Mouse (Mus musculus) cerebellum, postnatal 36 days (tissue): ENCODE results near the gene Arid5a.

ENCODE experiments used
- DNase-seq, 2 experiments: peaks; one replicate each; pipeline ENCODE4 v3.0.0; 2021 to 2022; ENCODE audit warnings: mixed read lengths in 2 of 2

The Arid5a gene

GRCm38 (mm10) chr1:36326815-36327214 lies 19.3 kb downstream of the Arid5a start:
- DNase-seq, result no peak

DNA sequence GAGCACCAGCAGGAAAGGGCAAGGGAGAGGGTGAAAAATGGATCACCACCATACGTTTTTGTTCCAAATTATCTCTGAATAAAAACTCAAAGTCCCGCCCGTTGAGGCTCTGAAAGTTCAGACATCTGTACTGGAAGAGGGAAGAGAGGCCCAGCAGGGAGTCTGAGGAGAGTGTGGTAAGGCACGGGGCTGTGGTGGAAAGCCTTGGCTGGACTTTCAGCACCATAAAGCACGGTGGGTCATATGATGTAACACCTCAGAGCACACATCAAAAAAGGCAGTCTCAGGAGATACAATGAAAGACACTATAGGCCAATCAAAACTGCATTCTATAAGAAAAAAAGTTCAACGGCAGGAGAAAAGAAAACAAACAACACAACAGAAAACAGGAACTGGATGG lies 24.2 kb downstream of the Arid5a start:
- DNase-seq, result no peak

DNA sequence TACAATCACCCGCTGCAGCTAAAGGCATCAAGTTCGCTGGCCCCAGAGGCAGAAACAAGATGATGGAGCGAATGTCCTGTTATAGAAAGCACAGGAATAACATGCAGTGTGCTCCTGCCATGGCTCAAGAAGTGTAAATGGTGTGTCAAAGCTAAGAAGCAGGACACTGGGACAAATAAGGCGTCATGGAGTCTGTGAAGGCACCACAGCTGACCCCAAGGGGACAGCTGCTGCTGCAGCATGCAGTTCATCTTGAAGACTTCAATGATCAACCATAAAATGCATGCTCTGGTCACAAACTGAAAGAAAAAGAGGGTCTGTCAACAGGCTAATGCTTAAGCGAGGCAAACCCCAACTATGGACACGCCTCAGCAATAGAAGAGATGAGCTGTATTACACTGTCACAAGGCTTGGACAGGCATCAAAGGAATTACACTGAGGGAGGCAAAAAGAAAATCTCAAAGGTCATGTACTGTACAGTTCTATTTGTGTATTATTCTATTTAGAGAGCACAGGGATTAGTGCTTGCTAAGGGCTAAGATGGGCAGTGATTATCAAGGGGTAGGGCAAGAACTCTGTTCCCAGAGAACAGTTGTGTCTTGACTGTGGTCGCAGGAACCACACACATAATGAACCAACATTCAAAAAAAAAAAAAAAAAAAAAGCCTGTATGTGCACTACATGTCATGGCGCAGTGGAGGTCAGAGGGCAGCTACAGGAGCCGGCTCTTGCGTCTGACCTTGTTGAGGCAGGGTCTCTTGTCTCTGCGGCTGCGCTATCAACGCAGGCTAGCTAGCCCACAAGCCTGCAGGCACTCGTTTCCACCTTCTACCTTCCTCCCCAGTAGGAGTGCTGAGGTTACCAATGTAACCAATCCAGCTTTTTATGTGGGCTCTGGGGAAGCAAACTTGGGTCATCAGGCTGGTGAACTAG lies 25.7 kb downstream of the Arid5a start:
- no peak for DNase-seq

- DNase-seq, result no peak
Observed at GRCm38 (mm10) chr1:36342547-36342946, 35.0 kb downstream of the Arid5a start.

GRCm38 (mm10) chr1:36352351-36352750 lies 44.8 kb downstream of the Arid5a start:
- no peak for DNase-seq

DNA sequence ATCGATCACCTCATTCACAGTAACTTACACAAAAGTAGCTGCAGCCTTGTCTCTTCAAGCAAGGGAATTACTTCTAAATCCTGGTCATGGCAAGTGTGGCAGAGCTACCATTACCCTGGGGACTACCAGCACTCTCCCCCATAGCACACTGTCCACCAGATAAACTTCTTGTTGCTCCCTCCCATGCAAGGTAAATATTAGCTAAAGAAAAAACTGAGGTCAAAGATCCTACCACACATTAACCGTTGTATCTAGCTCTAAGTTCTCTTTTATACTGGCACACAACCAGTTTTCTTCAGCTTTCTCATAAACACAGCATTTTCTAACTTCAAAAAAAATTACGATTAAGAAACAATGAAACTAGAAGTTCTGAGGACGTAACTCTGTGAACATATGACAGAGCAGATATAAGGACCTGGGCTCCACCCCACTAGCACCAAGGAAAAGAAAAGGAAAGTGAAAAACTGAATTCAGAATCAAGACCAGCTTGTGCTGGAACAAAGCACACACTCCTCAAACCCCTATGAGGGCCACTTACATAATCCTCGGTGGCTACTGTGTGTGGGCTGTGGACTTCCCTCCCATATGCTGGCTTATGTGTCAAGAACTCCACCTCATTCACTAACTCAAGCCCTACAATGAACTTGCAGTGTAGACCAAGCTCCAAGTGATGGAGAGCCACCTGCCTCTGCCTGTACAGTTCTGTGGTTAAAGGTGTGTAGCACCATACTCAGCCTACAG lies 49.6 kb downstream of the Arid5a start:
- no peak for DNase-seq

- DNase-seq, result no peak
Observed at GRCm38 (mm10) chr1:36367698-36368097, 60.2 kb downstream of the Arid5a start.

GRCm38 (mm10) chr1:36368112-36368968 lies 60.8 kb downstream of the Arid5a start:
- peak; percentile 18 to 62 for DNase-seq

DNA sequence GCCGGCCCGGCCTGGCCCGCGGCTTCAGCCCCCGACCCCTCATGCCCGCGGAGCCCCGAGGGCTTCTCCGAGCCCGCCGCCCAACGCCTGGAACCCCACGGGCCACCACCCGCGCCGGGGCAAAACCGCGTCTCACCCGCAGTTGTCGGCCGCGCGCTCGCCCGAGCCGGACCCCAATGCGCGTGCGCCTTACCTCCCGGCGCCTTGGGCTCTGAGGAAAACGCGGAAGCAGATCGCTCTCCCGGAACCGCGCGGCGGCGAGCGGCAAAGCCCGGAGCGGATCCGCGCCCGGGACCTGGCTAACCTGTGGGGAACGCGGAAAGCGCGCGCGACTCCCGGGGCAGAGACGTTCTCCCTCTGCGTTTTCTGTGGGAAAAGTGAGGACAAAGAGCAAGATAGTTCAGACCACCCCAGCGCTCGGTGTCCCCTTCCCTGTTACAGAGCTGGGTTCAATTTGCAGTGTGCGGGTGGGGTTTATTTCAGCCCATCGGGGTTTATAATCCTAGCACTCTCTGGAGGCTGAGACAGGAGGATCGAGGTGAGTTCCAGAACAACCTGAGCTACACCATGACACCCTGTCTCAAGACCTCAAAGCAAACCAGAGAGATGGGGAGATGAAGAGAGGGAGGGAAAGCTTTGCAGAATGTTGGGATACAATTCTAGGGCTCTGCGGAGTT lies 61.6 kb downstream of the Arid5a start, which contains the start of gene Kansl3:
TSS of gene Kansl3 (minus strand) at position 213 of the 677 bp plus-strand sequence.
- DNase-seq, result peak; percentile 89 to 91

DNA sequence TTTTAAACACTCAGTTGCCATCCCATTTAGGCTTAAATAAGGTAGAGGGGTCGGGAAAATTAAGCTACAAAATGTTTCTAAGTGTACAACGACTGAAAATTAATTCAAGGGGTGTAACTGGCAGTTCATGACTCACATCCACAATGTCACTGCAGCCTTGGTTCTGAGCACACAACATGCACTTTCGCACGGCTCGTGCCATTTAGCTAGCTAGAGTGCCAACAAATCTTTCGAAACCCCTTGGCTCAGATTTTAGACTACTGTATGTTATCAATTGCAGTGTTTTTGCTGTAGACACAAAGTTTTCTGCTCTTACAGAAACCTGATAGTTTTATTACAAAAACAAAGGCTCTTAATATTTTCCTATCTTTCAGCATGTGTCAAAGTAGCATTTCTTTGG lies 63.4 kb downstream of the Arid5a start:
- no peak for DNase-seq

DNA sequence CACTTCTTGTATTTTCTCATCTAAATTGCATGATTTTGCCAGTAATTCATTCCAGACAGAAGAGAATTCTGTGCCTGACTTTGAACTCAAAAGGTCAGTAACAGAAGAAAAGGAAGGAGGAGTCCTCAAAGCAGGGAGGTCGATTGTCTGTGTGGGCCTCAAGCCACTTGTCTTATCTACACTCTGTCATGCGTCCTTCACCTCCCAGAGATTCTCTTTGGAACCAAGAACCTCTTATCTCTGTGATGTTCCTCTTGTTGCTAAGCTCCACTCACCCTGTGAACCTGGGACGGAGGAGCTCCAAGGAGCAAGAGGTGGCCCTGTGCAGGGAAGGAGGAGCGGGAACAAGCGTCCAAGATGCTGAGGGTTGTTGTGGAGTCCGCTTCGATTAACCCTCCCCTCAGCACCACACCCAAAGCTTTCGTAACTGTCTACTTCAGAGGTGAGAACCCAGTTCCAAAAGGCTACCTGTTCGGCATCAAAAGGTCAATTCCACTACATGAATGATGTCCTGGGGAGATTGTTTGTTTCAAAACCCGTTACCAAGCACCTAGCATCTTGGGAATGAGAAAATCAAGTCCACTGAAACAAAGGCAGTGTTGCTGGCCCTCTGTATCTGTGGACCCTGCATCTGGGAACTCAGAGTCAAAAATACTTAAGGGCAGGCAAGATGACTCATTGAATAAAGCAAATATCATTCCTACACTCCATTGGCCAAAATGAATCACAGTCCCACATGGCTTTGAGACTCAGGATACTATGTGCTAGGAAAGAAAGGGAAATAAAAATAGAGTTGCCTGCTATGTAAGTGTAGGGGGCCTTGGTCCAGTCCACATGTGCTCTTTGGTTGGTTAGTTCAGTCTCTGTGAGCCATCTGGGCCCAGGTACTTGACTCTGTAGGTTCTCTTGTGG lies 64.7 kb downstream of the Arid5a start, which contains the start of gene Fer1l5:
TSS of gene Fer1l5 (plus strand) at position 358 of the 912 bp plus-strand sequence.
- DNase-seq, result no peak
